Mouse (Mus musculus) ES-Bruce4 (cell line): ENCODE measurements at regions not wholly inside any gene's neighbourhood (a gene's known extent, or its start where the extent isn't known, plus 50 kb on each side); places are given as distances from the start of the nearest gene placed in this dataset.

ENCODE experiments used
- CTCF ChIP-seq: IDR thresholded peaks from one replicate; pipeline ENCODE4 v1.8.1; 2011; ENCODE audit warnings: low read depth, low read length
- EP300 ChIP-seq: IDR thresholded peaks from 2 replicates; pipeline ENCODE4 v1.6.1; 2011; ENCODE audit warnings: low read depth, low read length; ENCODE audit not compliant: insufficient read depth
- POLR2A ChIP-seq: IDR thresholded peaks from one replicate; pipeline ENCODE4 v1.8.1; 2011; ENCODE audit warnings: low read length; ENCODE audit not compliant: insufficient read depth

- no peak for TF ChIP-seq CTCF
- no peak for TF ChIP-seq POLR2A
- TF ChIP-seq EP300 = no peak
Measured at GRCm38 (mm10) chr3:134489966-134490543, 253.8 kb downstream of the Cxxc4 start.
